Mouse (Mus musculus): Measurements from ENCODE around the gene Slc17a6.

DNA sequence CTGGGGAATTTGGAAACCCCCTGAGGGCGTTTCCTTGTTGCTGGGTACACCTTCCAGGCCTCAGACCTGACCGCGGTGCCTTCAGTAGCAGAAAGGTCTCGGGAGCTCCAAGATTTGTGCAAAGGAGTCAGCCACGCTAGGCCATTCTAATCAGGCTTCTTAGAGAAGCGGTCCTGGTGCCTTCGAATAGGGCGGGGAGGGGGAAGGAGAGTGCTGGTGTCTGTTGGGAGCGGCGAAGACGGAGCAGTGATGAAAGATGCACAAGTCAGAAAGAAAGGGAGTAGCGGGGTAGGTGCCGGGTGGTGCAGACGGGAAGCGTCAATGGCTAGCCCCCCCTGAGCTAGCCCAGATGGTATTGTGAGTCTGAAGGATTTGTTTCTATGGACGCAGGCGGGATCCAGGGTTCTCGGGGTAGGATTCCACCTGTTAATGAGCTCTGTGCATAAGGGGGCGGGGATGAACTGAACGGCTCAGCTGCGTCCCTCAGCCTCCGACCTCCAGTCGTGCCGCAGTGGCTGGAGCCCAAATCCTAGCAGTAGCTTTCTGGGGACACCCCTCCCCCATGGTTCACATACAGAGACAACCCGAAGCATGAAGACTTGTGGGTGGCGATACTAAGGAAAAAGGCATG is 5.3 kb downstream of the Slc17a6 start:
- no peak for TF ChIP-seq CTCF (conservative IDR thresholded peaks at IDR 0.05; ENCODE audit: low read length)
- no peak for TF ChIP-seq NANOG (IDR thresholded peaks at IDR 0.05; ENCODE audit: borderline replicate concordance, low read length)
- no peak for TF ChIP-seq POU5F1 (IDR thresholded peaks at IDR 0.05; ENCODE audit: borderline replicate concordance, low read length)
